Mouse (Mus musculus) lung, adult 2 months (tissue): ENCODE measurements around the gene Carhsp1.

Experiments used
- CTCF ChIP-seq: fragments of 200-500 bp; IDR thresholded peaks from 2 replicates; pipeline ENCODE4 v1.5.1; 2011; ENCODE audit warnings: mild to moderate bottlenecking, low read length, control low read depth; ENCODE audit not compliant: insufficient read depth
- POLR2A ChIP-seq: fragments of 200-500 bp; IDR thresholded peaks from 2 replicates; pipeline ENCODE4 v1.6.1; 2011; ENCODE audit warnings: low read depth, mild to moderate bottlenecking, control low read depth, low read length, borderline replicate concordance; ENCODE audit errors: extremely low read depth

- no peak for TF ChIP-seq POLR2A
- TF ChIP-seq CTCF = no peak
Observed at GRCm38 (mm10) chr16:8691206-8691605, 19.3 kb upstream of the Carhsp1 start.
